ENCODE assay signal across 16 mouse cellular contexts in genomic region chr17:54752917-54753316, GRCm38 (mm10).
"Had no signal": no experiment of that assay in that cellular context is flagged by ENCODE, and none has a peak within 500 bp of the region (broad histone marks: within the 10 kb centered on the region; RNA-seq: fewer than 3 reads in every experiment).

No protein-coding gene starts in this region.

- ATAC-seq: intestine, postnatal 0 days; liver, postnatal 0 days had no signal

- H3K4me2 ChIP-seq: limb, embryonic 12.5 days; liver, embryonic 13.5 days; lung, embryonic 15.5 days; midbrain, embryonic 12.5 days; neural tube, embryonic 13.5 days had no signal

- DNase-seq: kidney, adult 8-10 months; kidney, postnatal 25 days; liver; liver, embryonic 13.5 days; liver, postnatal 0 days; lung, postnatal 14 days; right cerebral cortex, postnatal 25 days; thymus, adult 2 months; thymus, postnatal 25 days had no signal

- H3K27me3 ChIP-seq: limb, embryonic 12.5 days; liver, embryonic 13.5 days; lung, embryonic 15.5 days; megakaryocyte, embryonic 14.5 days; midbrain, embryonic 12.5 days; neural tube, embryonic 13.5 days had no signal

- H3K4me1 ChIP-seq: limb, embryonic 12.5 days; liver, embryonic 13.5 days; lung, embryonic 15.5 days; megakaryocyte, embryonic 14.5 days; neural tube, embryonic 13.5 days had no signal

- H3K4me3 ChIP-seq: limb, embryonic 12.5 days; liver, embryonic 13.5 days; lung, embryonic 15.5 days; megakaryocyte, embryonic 14.5 days; midbrain, embryonic 12.5 days; neural tube, embryonic 13.5 days had no signal

- H3K36me3 ChIP-seq: limb, embryonic 12.5 days; liver, embryonic 13.5 days; lung, embryonic 15.5 days; midbrain, embryonic 12.5 days; neural tube, embryonic 13.5 days had no signal

- H3K27ac ChIP-seq: limb, embryonic 12.5 days; liver, embryonic 13.5 days; lung, embryonic 15.5 days; macrophage; midbrain, embryonic 12.5 days; neural tube, embryonic 13.5 days had no signal

- H3K9me3 ChIP-seq: limb, embryonic 12.5 days; liver, embryonic 13.5 days; lung, embryonic 15.5 days; megakaryocyte, embryonic 14.5 days; midbrain, embryonic 12.5 days; neural tube, embryonic 13.5 days had no signal

- H3K9ac ChIP-seq: limb, embryonic 12.5 days; liver, embryonic 13.5 days; liver, postnatal 0 days; lung, embryonic 15.5 days; midbrain, embryonic 12.5 days; neural tube, embryonic 13.5 days had no signal
